Mouse (Mus musculus): ENCODE results near the gene Adat3. TPM values are rescaled to one million over a fixed set of nuclear protein-coding genes. Genes with fewer than 3 reads are reported as not detected.

The Adat3 gene
- total RNA-seq (2023) = 7.8 TPM

GRCm38 (mm10) chr10:80602698-80603325 is at the start of gene Adat3, which contains the start of gene Scamp4:
Gene Adat3 (plus strand): TSS chr10:80602880.
Gene Scamp4 (plus strand): TSS chr10:80602872.

GRCm38 (mm10) chr10:80561116-80561944 is 41.4 kb upstream of the Adat3 start, which contains the start of gene Rexo1:
Gene Rexo1 (minus strand): TSS chr10:80561560.

DNA sequence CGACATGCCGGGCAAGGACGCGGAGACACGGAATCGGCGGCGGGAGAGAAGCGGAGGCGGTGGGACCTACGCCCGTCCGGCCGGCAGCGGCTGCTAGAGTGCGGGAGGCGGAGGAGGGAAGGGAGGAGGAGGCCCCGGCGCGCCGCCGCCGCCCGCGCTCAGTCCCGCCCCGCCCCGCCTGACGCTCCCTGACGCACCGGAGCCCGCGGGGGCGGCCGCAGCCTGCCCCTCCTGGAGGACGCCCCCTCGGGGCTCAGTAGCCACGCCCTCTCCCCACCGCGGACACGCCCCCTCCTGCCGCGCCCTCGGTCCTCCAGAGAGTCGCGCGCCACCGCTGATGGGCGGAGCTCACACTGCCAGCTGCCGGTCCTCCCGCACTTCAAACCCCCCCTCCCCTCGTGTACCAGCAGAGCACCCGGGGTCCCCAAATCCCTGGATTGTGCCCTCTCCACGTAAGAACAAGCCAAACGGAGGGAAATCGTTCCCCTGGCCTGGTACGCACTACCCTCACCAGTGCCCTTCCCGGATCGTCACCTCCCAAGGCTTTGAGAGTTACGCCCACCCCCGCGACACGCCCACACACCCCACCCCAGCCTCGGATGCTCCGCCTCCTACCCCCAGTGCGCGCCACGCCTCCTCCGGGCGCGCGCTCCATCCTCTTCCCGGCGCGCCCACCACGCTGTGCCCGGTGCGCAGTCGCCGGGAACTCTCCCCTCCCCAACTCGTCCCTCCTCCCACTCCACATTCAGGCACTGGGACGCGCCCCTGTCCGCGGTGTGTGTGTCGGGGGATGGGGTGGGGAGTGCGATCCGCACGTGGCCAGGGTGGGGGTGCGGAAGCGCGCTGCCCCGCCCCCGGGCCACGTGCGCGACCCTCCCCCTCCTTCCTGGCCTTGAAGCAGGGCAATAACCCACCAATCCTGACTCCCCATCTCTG is 25.2 kb upstream of the Adat3 start, which contains the start of gene Klf16:
TSS of gene Klf16 (minus strand) at position 127 of the 936 bp plus-strand sequence.

GRCm38 (mm10) chr10:80589879-80590854 is 12.5 kb upstream of the Adat3 start, which contains the start of gene Abhd17a:
Gene Abhd17a (minus strand): TSS chr10:80590341.

GRCm38 (mm10) chr10:80605721-80606120 is 3.0 kb downstream of the Adat3 start, which contains the start of gene Gm49322:
Gene Gm49322 (plus strand): TSS chr10:80606021.

GRCm38 (mm10) chr10:80622661-80623456 is 20.2 kb downstream of the Adat3 start, which contains the start of gene Csnk1g2:
Gene Csnk1g2 (plus strand): TSS chr10:80622838.

GRCm38 (mm10) chr10:80656863-80657623 is 54.4 kb downstream of the Adat3 start, which contains the start of gene Btbd2:
Gene Btbd2 (minus strand): TSS chr10:80657071.

Other genes with a start within 250 kb of the Adat3 start
- gene Plk5, start 246.4 kb upstream of the Adat3 start, total RNA-seq (2023) = not detected
- gene Mex3d, start 215.2 kb upstream of the Adat3 start, total RNA-seq (2023) = 10.8 TPM
- gene Mbd3, start 203.3 kb upstream of the Adat3 start, total RNA-seq (2023) = 108 TPM
- gene Uqcr11, start 196.1 kb upstream of the Adat3 start, total RNA-seq (2023) = 54.4 TPM
- 94.2 TPM for gene Tcf3, start 169.2 kb upstream of the Adat3 start, total RNA-seq (2023)
- not detected for gene Onecut3, start 108.0 kb upstream of the Adat3 start, total RNA-seq (2023)
- not detected for gene Atp8b3, start 63.8 kb upstream of the Adat3 start, total RNA-seq (2023)
- 136 TPM for gene Rexo1, start 41.3 kb upstream of the Adat3 start, total RNA-seq (2023)
- 27.8 TPM for gene Klf16, start 25.6 kb upstream of the Adat3 start, total RNA-seq (2023)
- gene Abhd17a, start 12.5 kb upstream of the Adat3 start, total RNA-seq (2023) = 51.8 TPM
- gene Scamp4, start within 50 bp of the Adat3 start, total RNA-seq (2023) = 51.3 TPM
- 5.4 TPM for gene Gm49322, start 3.1 kb downstream of the Adat3 start, total RNA-seq (2023)
- gene Csnk1g2, start 20.0 kb downstream of the Adat3 start, total RNA-seq (2023) = 206 TPM
- gene Btbd2, start 54.2 kb downstream of the Adat3 start, total RNA-seq (2023) = 26.8 TPM
- 304 TPM for gene Mknk2, start 75.2 kb downstream of the Adat3 start, total RNA-seq (2023)
- 150 TPM for gene Mob3a, start 99.1 kb downstream of the Adat3 start, total RNA-seq (2023)
- gene Izumo4, start 99.3 kb downstream of the Adat3 start, total RNA-seq (2023) = 62.9 TPM
- gene Ap3d1, start 139.4 kb downstream of the Adat3 start, total RNA-seq (2023) = 126 TPM
- gene Dot1l, start 152.3 kb downstream of the Adat3 start, total RNA-seq (2023) = 82.2 TPM
- gene Sf3a2, start 195.3 kb downstream of the Adat3 start, total RNA-seq (2023) = 63.1 TPM
- 116 TPM for gene Plekhj1, start 195.7 kb downstream of the Adat3 start, total RNA-seq (2023)
- 2.4 TPM for gene Amh, start 202.4 kb downstream of the Adat3 start, total RNA-seq (2023)
- not detected for gene Jsrp1, start 210.6 kb downstream of the Adat3 start, total RNA-seq (2023)
- gene Oaz1, start 223.8 kb downstream of the Adat3 start, total RNA-seq (2023) = 545 TPM
- not detected for gene Lingo3, start 241.2 kb downstream of the Adat3 start, total RNA-seq (2023)